Mouse (Mus musculus) frontal cortex, postnatal 10 days (tissue): ENCODE measurements at regions not wholly inside any gene's neighbourhood (a gene's known extent, or its start where the extent isn't known, plus 50 kb on each side); places are given as distances from the start of the nearest gene placed in this dataset.

Experiments used
- DNase-seq, 2 experiments: peaks; one replicate each; pipeline ENCODE4 v3.0.0; 2022; ENCODE audit warnings: low spot score in 2 of 2, mixed read lengths in 1 of 2

DNA sequence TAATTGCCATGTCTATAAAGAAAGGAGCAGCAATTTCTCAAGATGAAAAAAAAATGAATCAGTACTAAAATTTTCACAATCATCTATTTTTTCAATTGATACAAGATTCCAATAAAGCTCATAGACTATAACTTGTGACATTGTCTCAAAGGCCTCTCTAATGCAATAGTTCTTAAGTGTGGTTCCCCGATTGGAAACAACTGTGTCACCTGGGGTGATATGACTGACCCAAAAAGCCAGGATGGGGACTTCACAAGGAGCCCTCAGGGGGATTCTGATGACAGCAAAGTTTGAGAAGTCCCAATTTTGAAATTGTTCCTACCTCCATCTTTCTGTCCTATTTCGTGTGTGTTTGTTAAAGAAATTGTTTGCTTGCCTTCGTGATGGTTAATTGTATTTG, 143.3 kb upstream of the Fndc3a start:
- DNase-seq: no peak

GRCm38 (mm10) chr14:72850884-72851283, 141.1 kb upstream of the Fndc3a start:
- no peak for DNase-seq

- DNase-seq: no peak
Observed at GRCm38 (mm10) chr14:72848271-72848955, 138.6 kb upstream of the Fndc3a start.

- no peak for DNase-seq
Observed at GRCm38 (mm10) chr14:72847466-72847865, 137.7 kb upstream of the Fndc3a start.

DNA sequence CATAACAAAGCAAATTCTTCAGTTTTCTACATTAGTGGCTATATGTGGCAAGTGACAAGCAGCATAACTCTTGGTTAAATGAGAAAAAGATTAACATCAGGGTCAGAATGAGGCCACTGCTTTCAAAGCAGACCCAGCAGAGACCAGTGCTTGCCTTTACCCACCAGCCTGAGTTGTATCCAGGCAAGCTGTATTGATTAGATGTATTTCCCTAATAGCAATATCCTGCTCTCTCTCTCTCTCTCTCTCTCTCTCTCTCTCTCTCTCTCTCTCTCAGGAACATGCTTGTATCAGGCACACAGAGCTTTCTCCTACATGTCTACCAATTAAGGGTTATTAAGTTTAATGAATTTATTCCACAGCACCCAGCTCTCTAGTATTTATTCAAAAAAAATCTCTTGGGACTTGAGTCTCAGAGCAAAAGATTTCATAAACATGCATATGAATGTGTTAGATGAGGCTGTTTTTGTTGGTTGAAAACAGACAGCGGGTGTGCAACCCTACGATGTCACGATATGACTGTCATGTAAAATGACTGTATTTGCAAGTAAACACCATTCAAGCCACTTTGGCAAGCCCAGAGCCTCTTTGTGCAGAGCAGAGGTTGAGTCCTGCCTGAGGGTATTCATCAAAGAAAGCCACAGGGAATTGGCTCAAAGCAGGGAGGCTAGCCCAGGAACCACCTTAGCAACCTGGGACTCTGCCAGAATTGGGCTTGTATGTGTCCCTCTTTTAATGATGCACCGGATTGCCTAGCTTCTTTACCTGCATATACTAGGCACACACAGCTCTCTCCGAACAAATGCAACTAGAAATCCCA, 136.0 kb upstream of the Fndc3a start:
- no peak for DNase-seq

DNA sequence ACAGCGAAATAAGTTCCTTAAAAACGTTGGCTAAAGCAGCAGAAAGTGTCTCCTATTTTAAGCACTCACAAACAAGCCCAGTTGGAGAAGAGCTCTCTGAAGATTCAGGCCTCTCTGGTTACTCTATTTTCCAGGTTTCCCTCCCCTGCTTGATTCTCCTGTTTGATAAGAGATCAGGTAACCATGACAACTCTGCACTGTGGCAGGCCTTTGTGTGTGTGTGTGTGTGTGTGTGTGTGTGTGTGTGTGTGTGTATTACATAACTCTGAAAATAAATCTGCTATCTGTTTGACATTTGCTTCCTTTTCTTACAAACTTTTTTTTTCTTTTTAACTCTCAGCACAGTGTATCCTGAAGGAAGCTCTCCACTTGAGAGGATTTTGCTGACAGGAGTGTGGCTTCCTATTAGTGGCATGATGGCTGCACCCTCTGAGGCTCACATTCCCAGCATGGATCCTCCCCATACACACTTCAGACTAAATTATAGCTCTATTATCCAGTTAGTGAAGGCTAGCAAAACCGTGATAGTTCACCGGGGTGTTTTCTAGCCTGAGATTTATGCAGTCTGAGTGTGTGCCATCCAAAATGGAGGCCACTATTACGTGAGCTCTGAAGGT, 135.1 kb upstream of the Fndc3a start:
- DNase-seq: no peak

DNA sequence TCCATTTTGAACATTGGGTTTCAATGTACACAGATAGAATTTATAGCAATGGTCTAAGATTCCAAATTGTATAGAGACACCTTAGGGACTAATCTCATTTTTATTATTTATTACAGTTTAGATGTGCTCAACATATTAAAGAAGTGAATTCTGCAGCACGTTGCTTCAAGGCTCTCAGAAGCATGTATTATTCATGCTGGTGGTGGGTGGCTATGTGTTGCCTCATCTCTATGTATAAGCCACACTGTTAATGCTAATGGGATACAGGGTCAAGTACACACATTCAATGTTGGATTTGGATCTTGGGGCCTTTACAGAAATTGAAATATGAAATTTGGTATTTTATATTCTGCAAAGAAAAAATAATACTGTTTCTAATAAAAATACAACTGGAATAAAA, 131.9 kb upstream of the Fndc3a start:
- DNase-seq: no peak

- no peak for DNase-seq
Observed at GRCm38 (mm10) chr14:72835158-72835557, 125.4 kb upstream of the Fndc3a start.

DNA sequence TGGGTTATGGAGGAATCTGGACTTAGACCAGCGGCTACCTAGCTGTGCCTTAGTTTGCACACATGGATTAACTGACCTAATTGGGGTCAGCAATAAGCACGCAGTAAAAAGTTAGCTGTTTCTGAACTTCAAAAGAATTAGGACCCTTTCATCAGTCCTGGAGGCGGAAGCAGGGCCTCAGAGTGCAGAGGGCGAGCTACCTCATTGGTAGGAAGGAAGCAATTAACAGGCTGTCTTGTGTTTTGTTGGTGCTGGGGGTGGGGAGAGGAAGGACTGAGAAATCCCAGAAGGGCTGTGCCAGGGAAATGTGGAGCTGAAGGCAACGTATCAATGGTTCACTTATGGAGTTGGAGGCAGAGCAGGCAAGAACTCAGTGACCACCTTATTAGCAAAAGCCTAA, 119.5 kb upstream of the Fndc3a start:
- DNase-seq: no peak

DNA sequence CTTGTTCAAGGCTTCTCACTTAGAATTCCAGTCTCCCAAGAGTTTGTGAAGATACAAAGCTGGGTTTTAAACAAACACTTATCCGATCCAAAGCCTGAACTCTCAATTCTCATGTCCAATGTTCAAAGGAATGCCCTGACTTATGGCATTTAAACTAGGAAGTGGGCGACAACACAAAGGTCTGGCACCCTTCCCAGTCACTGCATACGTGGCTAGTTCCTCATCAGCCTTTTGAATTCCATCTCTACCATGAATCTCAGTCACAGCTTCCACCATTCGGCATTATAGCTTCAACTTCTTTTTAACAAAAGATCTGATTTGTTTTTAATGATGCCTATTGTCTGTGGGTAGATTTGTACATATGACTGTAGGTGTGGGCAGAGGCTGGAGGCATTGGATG, 115.7 kb upstream of the Fndc3a start:
- DNase-seq: no peak

- no peak for DNase-seq
Observed at GRCm38 (mm10) chr14:72822231-72822615, 112.4 kb upstream of the Fndc3a start.

- no peak for DNase-seq
Observed at GRCm38 (mm10) chr14:72821517-72822230, 111.9 kb upstream of the Fndc3a start.

GRCm38 (mm10) chr14:72819037-72819436, 109.2 kb upstream of the Fndc3a start:
- DNase-seq: no peak

GRCm38 (mm10) chr14:72817764-72818163, 108.0 kb upstream of the Fndc3a start:
- no peak for DNase-seq

- DNase-seq: peak in 1 of 2 experiments; percentile 18
Observed at GRCm38 (mm10) chr14:72816847-72817246, 107.0 kb upstream of the Fndc3a start.

DNA sequence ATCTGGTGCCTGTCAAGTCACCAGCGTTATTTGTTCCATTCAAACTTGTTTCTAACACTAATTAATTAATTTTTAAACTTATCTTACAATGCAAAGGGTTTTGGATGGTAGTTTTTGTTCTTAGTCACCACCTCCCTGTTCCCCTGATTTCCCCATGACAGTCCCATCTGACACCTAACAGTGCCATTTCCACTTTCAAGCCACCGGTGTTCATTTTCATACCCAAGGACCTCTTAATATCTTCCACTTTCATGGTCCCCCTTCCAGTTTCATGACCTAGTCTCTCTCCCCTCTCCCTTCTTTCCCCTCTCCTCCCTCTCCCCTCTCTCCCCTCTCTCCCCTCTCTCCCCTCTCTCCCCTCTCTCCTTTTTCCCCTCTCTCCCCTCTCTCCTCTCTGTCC, 99.3 kb upstream of the Fndc3a start:
- DNase-seq: no peak

- no peak for DNase-seq
Observed at GRCm38 (mm10) chr14:72807947-72808346, 98.1 kb upstream of the Fndc3a start.

DNA sequence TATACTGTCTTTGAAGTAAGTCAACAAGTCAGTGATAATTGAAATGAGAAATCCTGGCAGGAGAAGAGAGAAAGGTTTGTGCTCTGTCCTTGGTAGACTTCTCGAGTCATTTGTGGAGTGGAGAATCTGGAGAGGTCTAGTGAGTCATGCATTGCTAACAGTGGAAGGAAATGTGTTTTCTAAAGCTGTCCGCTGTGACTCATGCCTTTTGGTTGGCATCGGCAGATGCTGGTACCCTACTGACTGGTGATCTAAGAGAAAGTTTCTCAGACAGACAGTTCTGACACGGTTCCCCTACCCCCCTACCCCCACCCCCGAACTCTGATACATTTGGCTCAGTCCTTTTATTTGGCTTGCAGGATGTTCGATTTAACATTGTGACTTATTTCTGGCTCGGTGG, 97.5 kb upstream of the Fndc3a start:
- no peak for DNase-seq

GRCm38 (mm10) chr14:72806598-72806997, 96.8 kb upstream of the Fndc3a start:
- no peak for DNase-seq

DNA sequence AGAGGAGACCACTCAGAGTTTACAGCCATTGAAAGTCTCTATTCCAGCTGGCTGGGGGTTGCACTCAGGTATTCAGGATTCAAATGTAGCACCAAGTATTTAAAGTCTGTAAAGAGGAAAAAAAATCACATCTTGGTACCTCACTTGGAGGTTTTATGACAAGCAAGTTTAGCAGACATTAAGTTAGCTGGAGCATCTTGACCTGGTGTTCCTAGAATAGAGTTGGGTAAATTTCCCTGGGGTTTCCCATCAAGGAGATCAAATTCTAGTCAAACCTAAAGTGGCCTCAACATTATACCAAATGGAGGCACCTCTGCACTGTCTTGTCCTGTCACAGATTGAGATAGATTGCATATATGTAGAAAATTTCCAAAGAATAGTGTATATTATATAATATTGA, 93.8 kb upstream of the Fndc3a start:
- no peak for DNase-seq

- DNase-seq: no peak
Observed at GRCm38 (mm10) chr14:72790654-72791053, 80.9 kb upstream of the Fndc3a start.

DNA sequence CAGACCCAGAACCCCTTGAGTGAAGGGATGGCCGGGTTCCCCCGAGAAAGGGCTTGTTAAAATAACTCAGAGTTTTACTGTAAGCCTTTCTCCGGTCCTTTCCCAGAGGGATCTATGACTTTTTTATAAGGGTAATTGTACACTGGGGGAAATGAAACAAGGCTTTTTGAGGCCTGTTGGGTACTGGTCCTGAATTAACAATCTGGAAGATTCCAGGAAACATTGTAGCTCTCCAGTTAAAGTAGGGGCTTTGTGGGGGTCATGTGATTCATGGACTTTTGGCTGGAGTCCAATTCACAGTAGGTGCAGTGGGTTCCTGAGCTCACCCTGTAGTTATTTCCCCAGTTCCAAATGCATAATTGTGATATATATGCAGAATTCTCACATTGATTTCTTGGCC, 77.1 kb upstream of the Fndc3a start:
- no peak for DNase-seq
